Mouse (Mus musculus) kidney, embryonic 14.5 days (tissue): Measurements from ENCODE around the gene Rgcc. TPM values are rescaled to one million over a fixed set of nuclear protein-coding genes. Genes with fewer than 3 reads are reported as not detected.

ENCODE experiments used
- ATAC-seq: fragments of 200-750 bp; cut with Nextera tagmentation; 2 replicates; pipeline ENCODE4 v1.8.0; 2017; ENCODE audit warnings: moderate number of reproducible peaks, mild to moderate bottlenecking, moderate TSS enrichment, moderate library complexity; ENCODE audit not compliant: low FRiP score, low TSS enrichment
- H3K27ac ChIP-seq: fragments of 300-500 bp; sonication (generic); 2 replicates; pipeline ENCODE4 v1.5.1; 2014; ENCODE audit warnings: low read depth, mild to moderate bottlenecking, low read length, moderate library complexity, mixed read lengths
- H3K27me3 ChIP-seq: fragments of 300-500 bp; sonication (generic); 2 replicates; pipeline ENCODE4 v1.6.1; 2014; ENCODE audit warnings: mild to moderate bottlenecking, low read length; ENCODE audit not compliant: control insufficient read depth, insufficient read depth
- H3K36me3 ChIP-seq: fragments of 300-500 bp; sonication (generic); 2 replicates; pipeline ENCODE4 v1.6.1; 2014; ENCODE audit warnings: low read length, mixed read lengths; ENCODE audit not compliant: control insufficient read depth, insufficient read depth
- H3K4me1 ChIP-seq: fragments of 300-500 bp; sonication (generic); 2 replicates; pipeline ENCODE4 v1.6.1; 2014; ENCODE audit warnings: low read length, mixed read lengths; ENCODE audit not compliant: control insufficient read depth, insufficient read depth
- H3K4me2 ChIP-seq: fragments of 300-500 bp; sonication (generic); replicated peaks from 2 replicates; pipeline ENCODE4 v1.6.1; 2014; ENCODE audit warnings: low read depth, mild to moderate bottlenecking, low read length
- H3K4me3 ChIP-seq: fragments of 300-500 bp; sonication (generic); 2 replicates; pipeline ENCODE4 v1.5.1; 2014; ENCODE audit warnings: mild to moderate bottlenecking, low read length
- H3K9ac ChIP-seq: fragments of 300-500 bp; sonication (generic); 2 replicates; pipeline ENCODE4 v1.6.1; 2014; ENCODE audit warnings: low read depth, mild to moderate bottlenecking, low read length, moderate library complexity
- H3K9me3 ChIP-seq: fragments of 300-500 bp; sonication (generic); 2 replicates; pipeline ENCODE4 v1.6.1; 2016; ENCODE audit warnings: low read length; ENCODE audit not compliant: control insufficient read depth
- WGBS: fragments of 180-500 bp; shearing (Covaris S2); extraction: QIAGEN DNeasy Blood & Tissue Kit; methylation state at CpG from one replicate; pipeline ENCODE4 v1.1.7; 2014; 5-methylcytosine and 5-hydroxymethylcytosine counted together
- polyA plus RNA-seq: library from polyadenylated mRNA; unstranded; fragments of >200 nt; fragmentation: Nextera tagmentation; extraction: Ambion mirVana; gene quantifications from 2 replicates; pipeline ENCODE4 v1.2.1, GENCODE M21; 2014

The Rgcc gene
- polyA plus RNA-seq, 1 experiment from 2014 or later = 22.7 TPM

- H3K9ac ChIP-seq = no peak overlapping the region
- H3K27ac ChIP-seq = no peak overlapping the region
- peaks cover 3% of the 10 kb centered on the region; the same call in 1 of the 2 replicates for H3K9me3 ChIP-seq
- no peak for ATAC-seq
- 77% methylated on average over 3 of the region's 3 CpGs for WGBS
- H3K27me3 ChIP-seq = no peaks in the 10 kb centered on the region
- peaks cover 14% of the 10 kb centered on the region for H3K4me1 ChIP-seq
- no peaks in the 10 kb centered on the region for H3K36me3 ChIP-seq
- H3K4me3 ChIP-seq = no peak overlapping the region
- H3K4me2 ChIP-seq = no peak overlapping the region
Measured at GRCm38 (mm10) chr14:79288280-79288679, 13.2 kb downstream of the Rgcc start.

GRCm38 (mm10) chr14:79287251-79287863 is 14.1 kb downstream of the Rgcc start:
- Histone ChIP-seq H3K9me3 (peaks cover 3% of the 10 kb centered on the region; the same call in 1 of the 2 replicates), H3K4me2 (no peak overlapping the region), H3K4me3 (no peak overlapping the region), H3K36me3 (no peaks in the 10 kb centered on the region), H3K9ac (no peak overlapping the region), H3K27ac (no peak overlapping the region), H3K4me1 (peaks cover 10% of the 10 kb centered on the region; the same call in 1 of the 2 replicates), H3K27me3 (no peaks in the 10 kb centered on the region)
- whole genome bisulfite sequencing = 71% methylated on average over 7 of the region's 7 CpGs
- no peak for ATAC-seq

GRCm38 (mm10) chr14:79285549-79285948 is 15.9 kb downstream of the Rgcc start:
- H3K4me2 ChIP-seq = no peak overlapping the region
- ATAC-seq = no peak
- no peaks in the 10 kb centered on the region for H3K36me3 ChIP-seq
- peaks cover 3% of the 10 kb centered on the region; the same call in 1 of the 2 replicates for H3K9me3 ChIP-seq
- H3K27ac ChIP-seq = no peak overlapping the region
- WGBS = 92% methylated on average over 5 of the region's 5 CpGs
- no peak overlapping the region for H3K9ac ChIP-seq
- no peaks in the 10 kb centered on the region for H3K27me3 ChIP-seq
- peaks cover 6% of the 10 kb centered on the region; the same call in 1 of the 2 replicates for H3K4me1 ChIP-seq
- H3K4me3 ChIP-seq = no peak overlapping the region

- Histone ChIP-seq H3K4me3 (no peak overlapping the region), H3K27me3 (no peaks in the 10 kb centered on the region), H3K4me1 (no peaks in the 10 kb centered on the region), H3K36me3 (no peaks in the 10 kb centered on the region), H3K9ac (no peak overlapping the region), H3K9me3 (peaks cover 3% of the 10 kb centered on the region; the same call in 1 of the 2 replicates), H3K4me2 (no peak overlapping the region), H3K27ac (no peak overlapping the region)
- no peak for ATAC-seq
- WGBS = 87% methylated on average over 4 of the region's 4 CpGs
Measured at GRCm38 (mm10) chr14:79284616-79285015, 16.8 kb downstream of the Rgcc start.

GRCm38 (mm10) chr14:79283952-79284351 is 17.5 kb downstream of the Rgcc start:
- Histone ChIP-seq H3K27me3 (no peaks in the 10 kb centered on the region), H3K4me3 (no peak overlapping the region), H3K4me1 (no peaks in the 10 kb centered on the region), H3K36me3 (no peaks in the 10 kb centered on the region), H3K9ac (no peak overlapping the region), H3K9me3 (peaks cover 3% of the 10 kb centered on the region; the same call in 1 of the 2 replicates), H3K27ac (no peak overlapping the region), H3K4me2 (no peak overlapping the region)
- WGBS = 90% methylated on average over 7 of the region's 7 CpGs
- ATAC-seq = no peak

- WGBS = 86% methylated on average over 9 of the region's 9 CpGs
- H3K4me2 ChIP-seq = no peak overlapping the region
- ATAC-seq = no peak
- H3K27ac ChIP-seq = no peak overlapping the region
- H3K4me1 ChIP-seq = no peaks in the 10 kb centered on the region
- no peaks in the 10 kb centered on the region for H3K27me3 ChIP-seq
- H3K9ac ChIP-seq = no peak overlapping the region
- H3K4me3 ChIP-seq = no peak overlapping the region
- no peaks in the 10 kb centered on the region for H3K36me3 ChIP-seq
- H3K9me3 ChIP-seq = peaks cover 3% of the 10 kb centered on the region; the same call in 1 of the 2 replicates
Measured at GRCm38 (mm10) chr14:79281894-79282553, 19.4 kb downstream of the Rgcc start.

- WGBS = 65% methylated on average over 9 of the region's 9 CpGs
- no peak overlapping the region for H3K9ac ChIP-seq
- H3K27me3 ChIP-seq = no peaks in the 10 kb centered on the region
- 0 out of 2 replicates have a peak, but pooled peaks cover 1% of the 10 kb centered on the region for H3K4me1 ChIP-seq
- peaks cover 3% of the 10 kb centered on the region; the same call in 1 of the 2 replicates for H3K9me3 ChIP-seq
- no peaks in the 10 kb centered on the region for H3K36me3 ChIP-seq
- no peak overlapping the region for H3K4me2 ChIP-seq
- H3K4me3 ChIP-seq = no peak overlapping the region
- ATAC-seq = 0 out of 2 replicates have a peak, but pooled peaks have one; percentile 8
- no peak overlapping the region for H3K27ac ChIP-seq
Measured at GRCm38 (mm10) chr14:79280456-79280855, 21.0 kb downstream of the Rgcc start.

- Histone ChIP-seq H3K9me3 (peaks cover 3% of the 10 kb centered on the region; the same call in 1 of the 2 replicates), H3K4me1 (0 out of 2 replicates have a peak, but pooled peaks cover 5% of the 10 kb centered on the region), H3K9ac (no peak overlapping the region), H3K4me3 (no peak overlapping the region), H3K27ac (no peak overlapping the region), H3K27me3 (no peaks in the 10 kb centered on the region), H3K36me3 (no peaks in the 10 kb centered on the region), H3K4me2 (no peak overlapping the region)
- ATAC-seq = no peak
- 59% methylated on average over 1 of the region's 1 CpGs for WGBS
Measured at GRCm38 (mm10) chr14:79279494-79279893, 22.0 kb downstream of the Rgcc start.

- WGBS = 60% methylated on average over 4 of the region's 4 CpGs
- peaks cover 3% of the 10 kb centered on the region; the same call in 1 of the 2 replicates for H3K9me3 ChIP-seq
- ATAC-seq = no peak
Measured at GRCm38 (mm10) chr14:79278927-79279326, 22.5 kb downstream of the Rgcc start.

More at GRCm38 (mm10) chr14:79278927-79279326, 22.5 kb downstream of the Rgcc start:
- H3K9ac ChIP-seq = no peak overlapping the region
- H3K4me3 ChIP-seq = no peak overlapping the region
- H3K4me1 ChIP-seq = 0 out of 2 replicates have a peak, but pooled peaks cover 5% of the 10 kb centered on the region
- no peak overlapping the region for H3K4me2 ChIP-seq
- no peaks in the 10 kb centered on the region for H3K27me3 ChIP-seq
- H3K36me3 ChIP-seq = no peaks in the 10 kb centered on the region
- no peak overlapping the region for H3K27ac ChIP-seq
